Mouse (Mus musculus): ENCODE data around the gene Exoc3l4. TPM values are rescaled to one million over a fixed set of nuclear protein-coding genes. Genes with fewer than 3 reads are reported as not detected.

Exoc3l4 gene
- polyA plus RNA-seq, 1 experiment from 2014 or later = 2.9 TPM

DNA sequence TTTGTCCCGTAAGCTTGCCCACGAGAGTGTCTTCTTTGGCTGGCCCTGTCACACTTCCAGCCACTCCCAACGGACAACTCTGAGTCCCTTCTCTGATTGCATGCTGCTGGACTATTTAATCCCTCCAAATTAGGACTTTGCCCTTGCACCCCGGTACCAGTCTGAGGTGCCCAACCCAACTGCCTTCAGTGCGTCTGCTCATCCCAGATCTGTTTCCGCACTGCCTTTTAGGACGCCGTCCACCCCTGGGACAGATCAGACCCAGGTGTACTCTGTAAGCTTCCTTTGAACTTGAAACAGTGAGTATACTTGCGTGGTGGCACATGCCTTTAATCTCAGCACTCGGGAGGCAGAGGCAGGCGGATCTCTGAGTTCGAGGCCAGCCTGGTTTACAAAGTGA is 38.0 kb upstream of the Exoc3l4 start:
- peaks cover 33% of the 10 kb centered on the region for H3K4me1 ChIP-seq (replicated peaks)
- peak overlapping the region; percentile 62 for H3K4me2 ChIP-seq
- ATAC-seq (ENCODE audit: low FRiP score, low read depth) = no peak
- H3K27me3 ChIP-seq = no peaks in the 10 kb centered on the region
- 73% methylated on average over 12 of the region's 12 CpGs for WGBS
- H3K27ac ChIP-seq (replicated peaks) = peak overlapping the region; percentile 94
- no peak overlapping the region for H3K9ac ChIP-seq
- H3K36me3 ChIP-seq = no peaks in the 10 kb centered on the region
- H3K4me3 ChIP-seq = peak overlapping the region; percentile 82
- H3K9me3 ChIP-seq = no peaks in the 10 kb centered on the region

DNA sequence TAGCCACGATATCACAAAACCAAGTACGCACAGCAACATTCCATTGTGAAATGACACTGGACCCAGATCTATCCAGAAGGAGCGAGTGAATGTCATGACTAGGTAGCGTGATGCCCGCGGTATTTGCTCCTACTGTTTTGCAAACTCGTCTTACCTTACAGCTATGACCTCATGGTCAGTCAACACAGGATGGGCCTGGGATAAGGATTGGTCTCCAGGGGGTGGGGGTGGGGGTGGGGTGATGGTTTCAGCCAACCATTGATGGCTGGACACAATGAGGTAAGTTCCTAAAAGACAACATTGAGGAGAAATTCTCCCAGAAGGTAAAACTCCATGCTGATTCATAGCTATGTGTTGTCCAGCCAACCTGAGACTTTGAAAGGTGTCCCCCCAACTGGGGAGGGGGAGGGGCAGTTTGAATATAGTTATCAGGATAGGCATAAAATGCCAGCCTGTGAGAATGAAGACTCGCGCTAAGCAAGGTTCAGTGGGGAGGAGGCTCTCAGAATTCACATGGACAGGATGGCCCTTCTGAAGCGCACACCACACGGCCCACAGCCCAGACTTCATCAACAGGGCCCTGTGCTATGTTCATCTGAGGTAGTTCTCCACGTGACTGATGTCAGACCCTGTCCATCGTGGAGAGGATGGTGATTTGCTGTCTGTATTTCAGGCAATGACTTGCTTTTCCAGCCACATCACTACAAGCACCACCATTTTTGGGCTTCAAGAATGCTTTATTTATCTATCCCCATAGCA is 30.8 kb upstream of the Exoc3l4 start:
- no peak overlapping the region for H3K9ac ChIP-seq
- no peaks in the 10 kb centered on the region for H3K27me3 ChIP-seq
- H3K4me3 ChIP-seq = no peak overlapping the region
- no peaks in the 10 kb centered on the region for H3K36me3 ChIP-seq
- no peaks in the 10 kb centered on the region for H3K4me1 ChIP-seq (replicated peaks)
- 91% methylated on average over 13 of the region's 13 CpGs for WGBS
- ATAC-seq (ENCODE audit: low FRiP score, low read depth) = no peak
- H3K27ac ChIP-seq (replicated peaks) = no peak overlapping the region
- no peaks in the 10 kb centered on the region for H3K9me3 ChIP-seq
- no peak overlapping the region for H3K4me2 ChIP-seq

DNA sequence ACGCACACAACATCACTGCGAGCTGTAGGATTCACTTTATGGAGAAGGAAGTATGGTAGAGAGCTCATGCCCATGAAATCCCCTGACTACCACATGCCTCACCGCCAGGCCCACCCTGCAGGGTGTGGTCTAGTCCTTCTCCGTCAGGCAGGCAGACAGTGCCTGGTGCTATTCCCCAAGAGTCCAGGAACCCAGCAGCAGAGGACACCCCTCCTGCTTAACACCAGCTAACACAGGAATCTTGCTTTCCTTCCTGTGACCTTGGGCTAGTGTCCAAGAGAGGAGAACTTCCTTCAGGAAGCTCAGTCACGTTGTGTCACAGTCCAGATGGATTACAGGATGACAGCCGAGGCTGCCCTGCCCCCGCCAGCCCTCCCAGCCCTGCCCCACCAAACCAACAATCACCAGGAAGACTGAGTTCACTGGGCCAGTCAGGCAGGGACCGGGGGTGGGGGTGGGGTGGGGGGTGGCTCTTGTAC is 30.1 kb upstream of the Exoc3l4 start:
- H3K27me3 ChIP-seq = no peaks in the 10 kb centered on the region
- no peak overlapping the region for H3K4me2 ChIP-seq
- no peaks in the 10 kb centered on the region for H3K9me3 ChIP-seq
- H3K4me3 ChIP-seq = no peak overlapping the region
- no peak overlapping the region for H3K9ac ChIP-seq
- H3K36me3 ChIP-seq = no peaks in the 10 kb centered on the region
- WGBS = 68% methylated on average over 8 of the region's 8 CpGs
- H3K4me1 ChIP-seq (replicated peaks) = no peaks in the 10 kb centered on the region
- H3K27ac ChIP-seq (replicated peaks) = no peak overlapping the region
- no peak for ATAC-seq (ENCODE audit: low FRiP score, low read depth)

DNA sequence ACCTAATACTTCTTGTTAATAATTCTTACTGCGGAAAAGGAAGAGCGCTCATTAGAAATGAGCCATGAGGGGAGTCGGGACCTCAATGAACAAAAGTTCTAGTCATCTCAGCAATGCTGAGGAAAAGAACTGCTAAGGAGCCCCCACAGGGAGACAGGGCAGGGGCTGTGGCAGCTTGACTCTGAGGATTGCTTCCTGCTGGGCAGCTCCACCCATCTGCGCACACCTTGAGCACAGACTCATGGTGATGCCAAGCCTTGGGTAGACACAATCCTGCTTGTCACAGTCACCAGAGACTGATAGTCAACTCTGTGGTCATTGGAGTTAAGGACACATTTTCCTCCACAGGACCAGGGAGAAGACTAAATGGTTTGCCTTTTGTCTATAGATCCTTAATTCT is 29.7 kb upstream of the Exoc3l4 start:
- Histone ChIP-seq H3K4me2 (no peak overlapping the region), H3K27ac (replicated peaks) (no peak overlapping the region), H3K27me3 (no peaks in the 10 kb centered on the region), H3K9me3 (no peaks in the 10 kb centered on the region), H3K36me3 (no peaks in the 10 kb centered on the region), H3K9ac (no peak overlapping the region), H3K4me1 (replicated peaks) (no peaks in the 10 kb centered on the region), H3K4me3 (no peak overlapping the region)
- ATAC-seq (ENCODE audit: low FRiP score, low read depth) = no peak
- WGBS = 93% methylated on average over 4 of the region's 4 CpGs

DNA sequence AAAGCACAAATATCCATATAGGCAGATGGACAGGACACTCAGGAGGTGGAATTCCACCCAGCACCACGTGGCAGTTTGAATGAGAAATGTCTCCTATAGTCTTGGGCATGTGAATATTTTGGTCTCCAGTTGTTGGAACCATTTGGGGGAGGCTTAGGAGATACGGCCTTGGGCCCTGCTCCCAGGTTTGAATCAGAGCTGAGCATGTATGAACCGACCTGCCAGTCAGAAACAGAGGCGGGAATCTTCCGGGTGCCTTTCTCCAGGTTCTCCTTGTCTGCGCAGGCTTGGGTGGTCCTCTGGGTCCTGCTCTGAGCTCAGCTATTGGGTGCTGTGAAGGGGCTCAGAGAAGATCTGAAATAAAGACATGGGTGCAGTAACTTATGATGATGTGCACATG is 22.8 kb upstream of the Exoc3l4 start:
- Histone ChIP-seq H3K9ac (no peak overlapping the region), H3K9me3 (no peaks in the 10 kb centered on the region), H3K4me1 (replicated peaks) (no peaks in the 10 kb centered on the region), H3K27ac (replicated peaks) (no peak overlapping the region), H3K27me3 (no peaks in the 10 kb centered on the region), H3K4me3 (no peak overlapping the region), H3K36me3 (no peaks in the 10 kb centered on the region), H3K4me2 (no peak overlapping the region)
- no peak for ATAC-seq (ENCODE audit: low FRiP score, low read depth)
- WGBS = 88% methylated on average over 6 of the region's 6 CpGs

DNA sequence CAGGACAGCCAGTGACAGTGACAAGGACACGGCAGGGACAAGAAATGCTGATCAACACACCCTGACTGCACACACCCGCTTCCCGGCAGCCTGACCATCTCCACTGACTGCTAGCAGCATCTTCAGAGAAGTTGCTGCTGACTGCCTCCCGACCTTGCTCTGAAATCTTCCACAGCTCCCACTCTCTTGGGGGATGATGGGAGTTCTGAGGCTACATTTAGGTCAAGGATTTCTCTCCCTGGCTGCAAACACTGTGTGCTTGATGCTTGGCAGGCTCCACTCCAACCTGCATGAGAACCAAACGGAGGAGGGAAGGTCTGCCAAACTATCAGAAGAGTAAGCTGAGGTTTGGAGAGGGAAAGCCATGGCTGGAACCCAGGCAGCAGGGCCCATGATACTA is 19.8 kb upstream of the Exoc3l4 start:
- Histone ChIP-seq H3K9ac (no peak overlapping the region), H3K4me2 (no peak overlapping the region), H3K4me3 (no peak overlapping the region), H3K9me3 (no peaks in the 10 kb centered on the region), H3K27me3 (no peaks in the 10 kb centered on the region), H3K36me3 (no peaks in the 10 kb centered on the region), H3K4me1 (replicated peaks) (no peaks in the 10 kb centered on the region), H3K27ac (replicated peaks) (no peak overlapping the region)
- 74% methylated on average over 5 of the region's 5 CpGs for whole genome bisulfite sequencing
- ATAC-seq (ENCODE audit: low FRiP score, low read depth) = no peak

DNA sequence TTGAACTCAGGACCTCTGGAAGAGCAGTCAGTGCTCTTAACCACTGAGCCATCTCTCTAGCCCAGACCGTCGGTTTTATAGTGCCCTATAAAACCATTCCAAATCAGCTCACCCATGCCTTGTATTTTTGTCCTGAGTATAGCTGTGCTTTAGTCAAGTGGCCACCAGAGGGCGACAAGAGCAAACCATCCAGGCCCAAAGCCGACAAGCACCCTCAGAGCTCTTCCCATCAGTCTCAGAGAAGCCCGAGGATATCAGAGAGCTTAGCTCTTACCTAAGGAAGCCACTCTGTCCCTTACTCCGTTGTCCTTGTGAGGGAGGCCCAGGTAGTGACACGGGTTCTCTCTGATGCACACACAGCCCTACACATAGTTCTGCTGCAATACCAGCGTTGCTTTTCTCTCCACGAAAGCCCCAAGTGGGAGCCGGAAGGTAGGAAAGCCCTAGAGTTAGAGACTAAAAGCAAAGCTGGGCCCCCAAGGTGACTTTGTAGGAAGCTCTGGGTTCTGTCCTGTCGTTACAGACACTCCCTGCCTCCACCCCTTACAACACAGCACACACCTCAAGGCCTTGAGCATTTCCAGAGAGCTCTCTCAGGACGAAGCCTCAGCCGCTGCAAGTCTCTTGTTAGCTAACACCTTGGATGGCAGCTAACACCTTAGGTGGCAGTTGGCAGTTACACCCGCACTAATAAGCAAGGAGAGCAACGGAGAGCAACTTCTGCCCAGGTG is 15.2 kb upstream of the Exoc3l4 start:
- Histone ChIP-seq H3K36me3 (no peaks in the 10 kb centered on the region), H3K27ac (replicated peaks) (no peak overlapping the region), H3K4me2 (no peak overlapping the region), H3K4me3 (no peak overlapping the region), H3K27me3 (peaks cover 6% of the 10 kb centered on the region; the same call in 1 of the 2 replicates), H3K9ac (no peak overlapping the region), H3K4me1 (replicated peaks) (peaks cover 2% of the 10 kb centered on the region), H3K9me3 (no peaks in the 10 kb centered on the region)
- peak; percentile 65; the same call in 1 of the 2 replicates for ATAC-seq (ENCODE audit: low FRiP score, low read depth)
- 26% methylated on average over 15 of the region's 15 CpGs for WGBS

DNA sequence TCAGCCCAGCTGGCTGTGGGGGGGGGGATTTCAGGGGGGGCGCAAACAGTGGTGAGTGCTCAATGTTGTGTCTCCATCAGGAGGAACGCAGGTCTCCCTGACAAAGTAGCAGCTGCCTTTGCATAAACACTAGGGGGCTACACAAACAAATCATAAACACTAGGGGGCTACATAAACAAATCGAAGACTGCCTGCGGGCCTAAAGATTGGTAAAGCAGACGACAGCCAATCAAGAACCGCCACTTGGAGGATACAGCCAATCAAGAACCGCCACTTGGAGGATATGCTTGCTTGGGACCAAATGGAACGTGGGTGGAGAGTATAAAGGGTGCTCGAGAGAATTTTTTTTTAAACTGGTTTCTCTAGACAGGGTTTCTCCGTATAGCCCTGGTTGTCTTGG is 11.9 kb upstream of the Exoc3l4 start:
- Histone ChIP-seq H3K27ac (replicated peaks) (no peak overlapping the region), H3K9ac (no peak overlapping the region), H3K4me3 (no peak overlapping the region), H3K9me3 (no peaks in the 10 kb centered on the region), H3K36me3 (no peaks in the 10 kb centered on the region), H3K27me3 (peaks cover 15% of the 10 kb centered on the region), H3K4me1 (replicated peaks) (peaks cover 17% of the 10 kb centered on the region), H3K4me2 (no peak overlapping the region)
- ATAC-seq (ENCODE audit: low FRiP score, low read depth) = no peak
- 58% methylated on average over 10 of the region's 10 CpGs for WGBS

DNA sequence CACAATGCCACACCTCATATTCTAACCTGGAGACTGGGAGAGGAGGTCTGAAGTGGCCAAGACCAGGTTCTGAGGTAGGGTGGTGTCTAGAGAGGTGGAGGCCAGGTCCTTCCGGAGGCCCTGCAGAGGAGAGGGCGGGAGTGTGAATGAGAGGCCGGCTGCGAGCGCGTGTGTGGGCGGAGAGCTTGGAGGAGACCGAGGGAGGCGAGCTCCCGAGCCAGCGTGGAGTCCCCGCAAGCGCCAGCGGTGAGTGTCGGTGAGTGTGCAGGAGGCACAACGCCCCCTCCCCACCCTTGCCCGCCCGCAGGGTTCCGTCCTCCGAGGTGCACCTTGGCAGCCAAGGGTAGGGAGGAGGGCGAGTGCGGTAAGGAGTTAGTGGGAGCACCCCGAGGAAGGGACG is 10.2 kb upstream of the Exoc3l4 start, which contains the start of gene Lbhd2:
Gene Lbhd2, plus strand, starts transcription at position 188 of the 400 bp plus-strand sequence.
- peaks cover 23% of the 10 kb centered on the region for H3K4me1 ChIP-seq (replicated peaks)
- WGBS = 2% methylated on average over 23 of the region's 24 CpGs
- H3K4me3 ChIP-seq = peak within 1 kb of the TSS; percentile 19
- no peak within 1 kb of the TSS for H3K9ac ChIP-seq
- no peaks in the 10 kb centered on the region for H3K9me3 ChIP-seq
- peak within 1 kb of the TSS; percentile 44 for H3K4me2 ChIP-seq
- H3K27me3 ChIP-seq = peaks cover 15% of the 10 kb centered on the region
- no peak within 1 kb of the TSS for H3K27ac ChIP-seq (replicated peaks)
- no peak for ATAC-seq (ENCODE audit: low FRiP score, low read depth)
- H3K36me3 ChIP-seq = no peaks in the 10 kb centered on the region

DNA sequence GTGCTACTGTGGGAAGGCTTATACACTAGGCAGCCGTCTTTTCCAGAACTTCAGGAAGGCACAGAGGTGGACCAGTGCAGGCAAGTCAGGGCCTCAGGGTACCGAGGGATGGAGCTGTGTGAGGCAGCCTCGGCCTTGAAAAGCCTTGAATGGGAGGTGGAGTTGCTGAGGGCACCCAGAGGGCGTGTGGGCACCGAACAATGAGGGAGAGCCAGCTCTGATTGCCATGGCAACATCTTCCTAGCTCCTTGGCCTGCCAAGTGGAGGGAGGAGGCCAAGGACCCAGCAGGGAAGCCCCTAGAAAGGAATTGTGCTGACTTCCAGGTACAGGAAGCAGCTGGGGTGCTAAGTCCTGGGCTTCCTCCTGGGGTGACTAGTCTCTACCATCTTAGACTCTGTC is 7.2 kb upstream of the Exoc3l4 start:
- Histone ChIP-seq H3K9ac (no peak overlapping the region), H3K4me1 (replicated peaks) (peaks cover 34% of the 10 kb centered on the region), H3K4me3 (no peak overlapping the region), H3K36me3 (no peaks in the 10 kb centered on the region), H3K9me3 (no peaks in the 10 kb centered on the region), H3K27me3 (peaks cover 15% of the 10 kb centered on the region), H3K4me2 (no peak overlapping the region), H3K27ac (replicated peaks) (no peak overlapping the region)
- peak; percentile 35; the same call in 1 of the 2 replicates for ATAC-seq (ENCODE audit: low FRiP score, low read depth)
- 11% methylated on average over 5 of the region's 5 CpGs for WGBS

DNA sequence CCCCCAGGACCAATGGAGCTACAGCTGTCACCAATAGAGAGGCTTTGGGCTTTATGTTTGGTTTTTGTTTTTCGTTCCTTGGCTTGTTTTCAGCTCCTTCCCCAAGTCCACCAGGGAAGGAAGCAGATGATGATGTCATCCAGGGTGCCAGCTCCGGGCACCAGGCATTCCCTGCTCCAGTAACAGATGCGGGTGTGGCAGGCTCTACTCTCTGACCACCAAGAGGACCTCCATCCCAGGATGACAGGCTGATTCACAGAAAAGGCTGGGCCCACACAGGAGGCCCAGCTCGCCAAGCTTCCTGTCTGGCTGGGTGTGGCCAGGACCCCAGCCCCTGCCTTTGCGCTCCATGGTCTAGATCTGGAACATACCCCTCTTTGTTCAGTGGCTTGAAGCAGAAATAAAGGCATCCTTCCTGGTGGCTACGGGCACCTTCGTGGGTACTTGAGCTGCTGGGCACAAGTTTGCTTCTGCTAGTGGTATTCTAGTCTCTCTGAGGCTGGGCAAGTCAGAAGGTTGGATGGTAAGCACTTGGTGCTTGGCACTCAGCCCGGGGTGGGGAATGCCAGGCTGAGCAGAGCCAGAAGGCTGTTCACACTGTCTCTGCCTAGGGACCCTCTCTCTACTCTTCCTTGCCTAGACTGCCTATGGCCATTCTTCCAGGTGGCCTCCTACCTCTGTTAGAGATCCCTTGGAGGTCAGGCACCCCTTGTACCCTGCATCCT is 5.0 kb upstream of the Exoc3l4 start:
- no peak overlapping the region for H3K9ac ChIP-seq
- H3K27ac ChIP-seq (replicated peaks) = no peak overlapping the region
- H3K4me2 ChIP-seq = no peak overlapping the region
- no peaks in the 10 kb centered on the region for H3K36me3 ChIP-seq
- ATAC-seq (ENCODE audit: low FRiP score, low read depth) = no peak
- 77% methylated on average over 8 of the region's 8 CpGs for WGBS
- no peaks in the 10 kb centered on the region for H3K9me3 ChIP-seq
- peaks cover 33% of the 10 kb centered on the region for H3K4me1 ChIP-seq (replicated peaks)
- peaks cover 7% of the 10 kb centered on the region for H3K27me3 ChIP-seq
- no peak overlapping the region for H3K4me3 ChIP-seq

Data from hindbrain, embryonic 15.5 days (tissue).